Mouse (Mus musculus) liver, postnatal 0 days (tissue): ENCODE data around the gene Siae.
A peak's percentile ranks its signal among the peaks of the same experiment; 100 is the strongest.

Experiments
- CTCF ChIP-seq: sonication (generic); IDR thresholded peaks from 2 replicates; pipeline ENCODE4 v1.5.1; 2016; ENCODE audit warnings: antibody characterized with exemption, low read depth
- EP300 ChIP-seq: IDR thresholded peaks from 2 replicates; pipeline ENCODE4 v1.6.1; 2016; ENCODE audit warnings: antibody characterized with exemption, low read depth, mild to moderate bottlenecking

DNA sequence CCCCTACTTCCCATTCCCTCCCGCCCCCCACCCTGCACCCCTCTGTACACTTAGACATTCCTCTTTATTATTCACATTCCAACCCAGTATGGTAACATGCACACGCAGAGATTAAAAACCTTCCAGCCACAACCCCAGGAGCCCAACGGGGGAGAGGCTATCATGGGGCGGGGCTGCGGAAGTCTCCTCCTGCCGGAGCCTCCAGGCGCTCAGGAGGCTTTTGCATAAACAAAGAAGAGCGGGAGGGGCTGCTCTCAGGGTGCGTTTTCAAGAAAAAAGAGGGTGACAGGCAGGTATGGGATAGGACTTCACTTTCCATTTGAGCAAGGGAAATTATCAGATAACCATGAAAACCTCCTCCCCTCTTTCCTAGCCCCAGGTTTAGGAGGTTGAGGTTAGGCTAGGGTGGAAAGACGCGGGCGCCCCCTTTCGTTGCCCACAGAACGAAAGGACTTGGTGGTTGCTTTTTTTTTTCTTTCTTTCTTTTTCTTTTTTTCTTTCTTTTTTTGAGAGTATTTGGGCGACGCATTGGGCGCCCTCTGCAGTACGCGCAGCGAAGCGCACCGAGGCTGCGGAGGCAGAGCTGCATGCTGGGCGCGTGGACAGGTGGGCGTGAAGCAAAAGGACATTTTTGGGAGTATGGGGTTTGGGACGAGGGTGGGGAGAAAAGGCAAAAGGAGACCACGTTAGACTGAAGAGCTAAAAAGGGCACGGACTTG lies 10.9 kb upstream of the Siae start:
- TF ChIP-seq CTCF (peak; percentile 71), EP300 (no peak)
